Mouse (Mus musculus) C2C12 (cell line): Measurements from ENCODE around the gene Ppme1.

Experiments used
- CEBPB ChIP-seq: IDR thresholded peaks from one replicate; pipeline ENCODE4 v1.6.1; 2011; ENCODE audit warnings: low read depth, mild to moderate bottlenecking, control low read depth, moderate library complexity
- CTCF ChIP-seq: IDR thresholded peaks from one replicate; pipeline ENCODE4 v1.5.1; 2011; ENCODE audit not compliant: control insufficient read depth, insufficient read depth, insufficient read length

DNA sequence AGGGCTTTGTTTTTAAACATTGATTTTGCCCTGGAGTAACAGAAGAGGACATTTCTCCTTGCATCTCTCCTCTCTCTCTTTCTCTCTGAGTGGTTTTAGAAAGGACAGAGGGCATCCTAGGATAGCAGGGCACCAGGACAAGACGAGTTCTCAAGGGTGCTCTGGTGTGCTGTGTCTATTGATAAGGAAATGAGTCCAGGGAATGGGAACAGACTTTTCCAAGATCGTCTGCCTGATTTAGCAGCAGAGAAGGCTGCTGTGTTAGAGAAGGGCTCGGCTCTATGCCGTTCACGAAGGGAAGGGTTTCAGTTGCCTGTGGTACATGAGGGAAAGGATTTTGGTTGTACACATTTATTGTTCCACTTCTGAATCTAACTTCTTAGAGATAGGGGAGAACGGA, 62.4 kb downstream of the Ppme1 start:
- no peak for TF ChIP-seq CTCF
- TF ChIP-seq CEBPB = no peak
